Mouse (Mus musculus): ENCODE measurements around the gene Tnnt2. TPM values are rescaled to one million over a fixed set of nuclear protein-coding genes. Genes with fewer than 3 reads are reported as not detected.

Tnnt2 gene
- total and polyA plus RNA-seq, 2 experiments from 2014 or later, result 0.51 to 1.0 TPM

GRCm38 (mm10) chr1:135847611-135848351, 11.6 kb downstream of the Tnnt2 start:
- TF ChIP-seq CTCF (IDR thresholded peaks at IDR 0.05), result no peak
- Histone ChIP-seq H3K27me3 (ENCODE audit: insufficient read depth, low read length) (no peaks in the 10 kb centered on the region), H3K36me3 (ENCODE audit: insufficient read depth, low read length) (no peaks in the 10 kb centered on the region), H3K27ac (ENCODE audit: low read depth, low read length) (no peak overlapping the region), H3K4me3 (ENCODE audit: low read depth, low read length) (no peak overlapping the region), H3K9me3 (ENCODE audit: low read length) (no peaks in the 10 kb centered on the region), H3K4me1 (ENCODE audit: insufficient read depth, low read length) (no peaks in the 10 kb centered on the region), H3K4me2 (ENCODE audit: low read depth, low read length, poor library complexity, severe bottlenecking) (no peak overlapping the region), H3K9ac (replicated peaks; ENCODE audit: low read length, poor library complexity, severe bottlenecking) (no peak overlapping the region)
- ATAC-seq (ENCODE audit: low FRiP score), result no peak
- DNase-seq (ENCODE audit: low spot score), result no peak
- WGBS, result 89% methylated on average over 17 of the region's 17 CpGs

GRCm38 (mm10) chr1:135850722-135851512, 14.8 kb downstream of the Tnnt2 start:
- Histone ChIP-seq H3K4me2 (ENCODE audit: low read depth, low read length, poor library complexity, severe bottlenecking) (no peak overlapping the region), H3K27ac (ENCODE audit: low read depth, low read length) (no peak overlapping the region), H3K9ac (replicated peaks; ENCODE audit: low read length, poor library complexity, severe bottlenecking) (no peak overlapping the region), H3K27me3 (ENCODE audit: insufficient read depth, low read length) (no peaks in the 10 kb centered on the region), H3K9me3 (ENCODE audit: low read length) (no peaks in the 10 kb centered on the region), H3K4me1 (ENCODE audit: insufficient read depth, low read length) (no peaks in the 10 kb centered on the region), H3K4me3 (ENCODE audit: low read depth, low read length) (no peak overlapping the region), H3K36me3 (ENCODE audit: insufficient read depth, low read length) (no peaks in the 10 kb centered on the region)
- peak; percentile 59 for TF ChIP-seq CTCF (IDR thresholded peaks at IDR 0.05)
- no peak for ATAC-seq (ENCODE audit: low FRiP score)
- DNase-seq (ENCODE audit: low spot score), result peak; percentile 43
- 74% methylated on average over 11 of the region's 12 CpGs for WGBS

GRCm38 (mm10) chr1:135852044-135852756, 16.0 kb downstream of the Tnnt2 start:
- Histone ChIP-seq H3K4me3 (ENCODE audit: low read depth, low read length) (no peak overlapping the region), H3K27me3 (ENCODE audit: insufficient read depth, low read length) (no peaks in the 10 kb centered on the region), H3K4me1 (ENCODE audit: insufficient read depth, low read length) (no peaks in the 10 kb centered on the region), H3K4me2 (ENCODE audit: low read depth, low read length, poor library complexity, severe bottlenecking) (no peak overlapping the region), H3K9ac (replicated peaks; ENCODE audit: low read length, poor library complexity, severe bottlenecking) (no peak overlapping the region), H3K36me3 (ENCODE audit: insufficient read depth, low read length) (no peaks in the 10 kb centered on the region; the same call in 1 of the 2 replicates), H3K9me3 (ENCODE audit: low read length) (no peaks in the 10 kb centered on the region), H3K27ac (ENCODE audit: low read depth, low read length) (no peak overlapping the region)
- ATAC-seq (ENCODE audit: low FRiP score) (peak; percentile 36; the same call in 1 of the 2 replicates), DNase-seq (ENCODE audit: low spot score) (peak; percentile 61)
- WGBS, result 44% methylated on average over 13 of the region's 13 CpGs
- TF ChIP-seq CTCF (IDR thresholded peaks at IDR 0.05), result no peak

GRCm38 (mm10) chr1:135853200-135853599, 17.0 kb downstream of the Tnnt2 start:
- TF ChIP-seq CTCF (IDR thresholded peaks at IDR 0.05), result no peak
- Histone ChIP-seq H3K9me3 (ENCODE audit: low read length) (no peaks in the 10 kb centered on the region), H3K27ac (ENCODE audit: low read depth, low read length) (no peak overlapping the region), H3K9ac (replicated peaks; ENCODE audit: low read length, poor library complexity, severe bottlenecking) (no peak overlapping the region), H3K27me3 (ENCODE audit: insufficient read depth, low read length) (no peaks in the 10 kb centered on the region), H3K4me3 (ENCODE audit: low read depth, low read length) (no peak overlapping the region), H3K4me2 (ENCODE audit: low read depth, low read length, poor library complexity, severe bottlenecking) (no peak overlapping the region), H3K36me3 (ENCODE audit: insufficient read depth, low read length) (no peaks in the 10 kb centered on the region; the same call in 1 of the 2 replicates), H3K4me1 (ENCODE audit: insufficient read depth, low read length) (no peaks in the 10 kb centered on the region)
- ATAC-seq (ENCODE audit: low FRiP score), result no peak
- DNase-seq (ENCODE audit: low spot score), result no peak
- WGBS, result 94% methylated on average over 4 of the region's 4 CpGs

- no peaks in the 10 kb centered on the region for H3K9me3 ChIP-seq (ENCODE audit: low read length)
- ATAC-seq (ENCODE audit: low FRiP score) (no peak), DNase-seq (ENCODE audit: low spot score) (no peak)
- no peaks in the 10 kb centered on the region for H3K27me3 ChIP-seq (ENCODE audit: insufficient read depth, low read length)
- TF ChIP-seq CTCF (IDR thresholded peaks at IDR 0.05), result no peak
- no peak overlapping the region for H3K9ac ChIP-seq (replicated peaks; ENCODE audit: low read length, poor library complexity, severe bottlenecking)
- H3K4me3 ChIP-seq (ENCODE audit: low read depth, low read length), result no peak overlapping the region
- H3K4me2 ChIP-seq (ENCODE audit: low read depth, low read length, poor library complexity, severe bottlenecking), result no peak overlapping the region
- no peaks in the 10 kb centered on the region for H3K4me1 ChIP-seq (ENCODE audit: insufficient read depth, low read length)
- WGBS, result 85% methylated on average over 6 of the region's 6 CpGs
- H3K36me3 ChIP-seq (ENCODE audit: insufficient read depth, low read length), result no peaks in the 10 kb centered on the region; the same call in 1 of the 2 replicates
- no peak overlapping the region for H3K27ac ChIP-seq (ENCODE audit: low read depth, low read length)
Measured at GRCm38 (mm10) chr1:135854591-135855343, 18.6 kb downstream of the Tnnt2 start.

Measured in midbrain, postnatal 0 days (tissue).